Mouse (Mus musculus) retina, postnatal 1 day (tissue): ENCODE results near the gene Zfp692.
"Not testable (repeated sequence)": the region's sequence is repeated elsewhere in the genome, so short reads cannot be mapped to it uniquely, and the experiment has no call there.

Experiments
- DNase-seq: peaks from one replicate; pipeline ENCODE4 v3.0.0-alpha.2; 2012

Zfp692 gene

GRCm38 (mm10) chr11:58306860-58307308 is at the start of gene Zfp692:
Zfp692 (plus strand) TSS chr11:58307069.
- peak; percentile 98 for DNase-seq

GRCm38 (mm10) chr11:58257816-58258215 is 49.1 kb upstream of the Zfp692 start:
- no peak for DNase-seq

- no peak for DNase-seq
These were observed 46.7 kb upstream of the Zfp692 start for GRCm38 (mm10) chr11:58260156-58260555.

- DNase-seq: no peak
These were observed 45.0 kb upstream of the Zfp692 start for GRCm38 (mm10) chr11:58261826-58262225.

GRCm38 (mm10) chr11:58262336-58262735 is 44.5 kb upstream of the Zfp692 start:
- no peak for DNase-seq

GRCm38 (mm10) chr11:58263516-58263915 is 43.4 kb upstream of the Zfp692 start:
- no peak for DNase-seq

- no peak for DNase-seq
These were observed 42.3 kb upstream of the Zfp692 start for GRCm38 (mm10) chr11:58264546-58264945.

- DNase-seq: no peak
These were observed 38.6 kb upstream of the Zfp692 start for GRCm38 (mm10) chr11:58268285-58268684.

GRCm38 (mm10) chr11:58274572-58274971 is 32.3 kb upstream of the Zfp692 start, which contains the start of gene 4930438A08Rik:
4930438A08Rik (plus strand) TSS chr11:58274799.
- no peak for DNase-seq

- DNase-seq: no peak
These were observed 31.1 kb upstream of the Zfp692 start for GRCm38 (mm10) chr11:58275756-58276155.

- DNase-seq: no peak
These were observed 24.8 kb upstream of the Zfp692 start for GRCm38 (mm10) chr11:58281970-58282496.

GRCm38 (mm10) chr11:58282518-58282917 is 24.4 kb upstream of the Zfp692 start:
- DNase-seq: no peak

GRCm38 (mm10) chr11:58289992-58290682 is 16.7 kb upstream of the Zfp692 start:
- no peak for DNase-seq

- no peak for DNase-seq
These were observed 16.1 kb upstream of the Zfp692 start for GRCm38 (mm10) chr11:58290812-58291211.

- DNase-seq: peak; percentile 21
These were observed 14.1 kb upstream of the Zfp692 start for GRCm38 (mm10) chr11:58292791-58293190.

- DNase-seq: no peak
These were observed 9.5 kb upstream of the Zfp692 start for GRCm38 (mm10) chr11:58297396-58297795.

- peak; percentile 88 for DNase-seq
These were observed 5.8 kb upstream of the Zfp692 start for GRCm38 (mm10) chr11:58301057-58301456.

GRCm38 (mm10) chr11:58301837-58302754 is 4.8 kb upstream of the Zfp692 start:
- peak; percentile 98 for DNase-seq

- DNase-seq: no peak
These were observed 4.0 kb upstream of the Zfp692 start for GRCm38 (mm10) chr11:58302774-58303445.

GRCm38 (mm10) chr11:58303594-58303993 is 3.3 kb upstream of the Zfp692 start:
- DNase-seq: peak; percentile 17

GRCm38 (mm10) chr11:58305299-58305698 is 1.6 kb upstream of the Zfp692 start:
- DNase-seq: not testable (repeated sequence)

GRCm38 (mm10) chr11:58307411-58308080 is 677 bp downstream of the Zfp692 start:
- DNase-seq: peak; percentile 70
